Mouse (Mus musculus) olfactory bulb, adult 2 months (tissue): ENCODE measurements at regions not wholly inside any gene's neighbourhood (a gene's known extent, or its start where the extent isn't known, plus 50 kb on each side); places are given as distances from the start of the nearest gene placed in this dataset.

ENCODE experiments used
- CTCF ChIP-seq: fragments of 200-500 bp; IDR thresholded peaks from 2 replicates; pipeline ENCODE4 v1.5.1; 2012; ENCODE audit warnings: low read depth, mild to moderate bottlenecking, low read length, moderate library complexity; ENCODE audit not compliant: insufficient read depth
- POLR2A ChIP-seq: fragments of 200-500 bp; IDR thresholded peaks from 2 replicates; pipeline ENCODE4 v1.6.1; 2012; ENCODE audit warnings: mild to moderate bottlenecking, low read depth, low read length, moderate library complexity; ENCODE audit not compliant: insufficient read depth

- TF ChIP-seq CTCF, result no peak
- no peak for TF ChIP-seq POLR2A
Observed at GRCm38 (mm10) chr2:174922208-174922607, 87.8 kb upstream of the Gm14444 start.
